Mouse (Mus musculus) lung, adult 18-20 months (tissue): ENCODE measurements around the gene Tle4.
"Not testable (repeated sequence)": the region's sequence is repeated elsewhere in the genome, so short reads cannot be mapped to it uniquely, and the experiment has no call there.

Experiments used
- DNase-seq, 2 experiments: peaks; one replicate each; pipeline ENCODE4 v3.0.0; 2022; ENCODE audit warnings: mixed read lengths in 2 of 2

Tle4 gene

GRCm38 (mm10) chr19:14597917-14598689, at the start of gene Tle4:
Tle4 (minus strand) TSS chr19:14598051.
- peak; percentile 100 for DNase-seq

- no peak for DNase-seq
These were observed 47.8 kb upstream of the Tle4 start for GRCm38 (mm10) chr19:14645666-14646065.

GRCm38 (mm10) chr19:14644756-14645155, 46.9 kb upstream of the Tle4 start:
- DNase-seq, result no peak

- DNase-seq, result not testable (repeated sequence)
These were observed 45.2 kb upstream of the Tle4 start for GRCm38 (mm10) chr19:14643091-14643490.

GRCm38 (mm10) chr19:14642663-14643062, 44.8 kb upstream of the Tle4 start:
- DNase-seq, result peak in 1 of 2 experiments; percentile 26

- no peak for DNase-seq
These were observed 37.5 kb upstream of the Tle4 start for GRCm38 (mm10) chr19:14635213-14635928.

- no peak for DNase-seq
These were observed 25.5 kb upstream of the Tle4 start for GRCm38 (mm10) chr19:14623355-14623754.

- no peak for DNase-seq
These were observed 22.7 kb upstream of the Tle4 start for GRCm38 (mm10) chr19:14620534-14620933.

GRCm38 (mm10) chr19:14619814-14620213, 22.0 kb upstream of the Tle4 start:
- DNase-seq, result no peak

- no peak for DNase-seq
These were observed 17.0 kb upstream of the Tle4 start for GRCm38 (mm10) chr19:14614816-14615215.

- DNase-seq, result peak; percentile 29 to 63
These were observed 12.9 kb upstream of the Tle4 start for GRCm38 (mm10) chr19:14610542-14611317.

GRCm38 (mm10) chr19:14600841-14601240, 3.0 kb upstream of the Tle4 start:
- DNase-seq, result no peak

- no peak for DNase-seq
These were observed 2.5 kb upstream of the Tle4 start for GRCm38 (mm10) chr19:14600354-14600753.

- peak in 1 of 2 experiments; percentile 16 for DNase-seq
These were observed 2.0 kb upstream of the Tle4 start for GRCm38 (mm10) chr19:14599851-14600251.

GRCm38 (mm10) chr19:14598690-14599288, 938 bp upstream of the Tle4 start:
- peak in 1 of 2 experiments; percentile 43 for DNase-seq

GRCm38 (mm10) chr19:14596941-14597916, 622 bp downstream of the Tle4 start:
- DNase-seq, result peak; percentile 37 to 49

- DNase-seq, result no peak
These were observed 1.4 kb downstream of the Tle4 start for GRCm38 (mm10) chr19:14596358-14596940.

GRCm38 (mm10) chr19:14595390-14595997, 2.4 kb downstream of the Tle4 start:
- DNase-seq, result no peak

GRCm38 (mm10) chr19:14594537-14594936, 3.3 kb downstream of the Tle4 start:
- DNase-seq, result no peak

GRCm38 (mm10) chr19:14591809-14592535, 5.9 kb downstream of the Tle4 start:
- DNase-seq, result no peak
